Mouse (Mus musculus): ENCODE data around the gene Gm12248.

The Gm12248 gene

GRCm38 (mm10) chr11:58039027-58039426 lies 53.9 kb downstream of the Gm12248 start:
- peak in 1 of 2 experiments; percentile 11 for DNase-seq (ENCODE audit: low read depth in 2 of 2, low spot score in 2 of 2)

- DNase-seq (ENCODE audit: low read depth in 2 of 2, low spot score in 2 of 2) = no peak
These were observed 59.3 kb downstream of the Gm12248 start for GRCm38 (mm10) chr11:58033635-58034034.

GRCm38 (mm10) chr11:58031176-58031575 lies 61.8 kb downstream of the Gm12248 start:
- DNase-seq (ENCODE audit: low read depth in 2 of 2, low spot score in 2 of 2) = peak in 1 of 2 experiments; percentile 12

GRCm38 (mm10) chr11:58029869-58030268 lies 63.1 kb downstream of the Gm12248 start:
- DNase-seq (ENCODE audit: low read depth in 2 of 2, low spot score in 2 of 2) = no peak

GRCm38 (mm10) chr11:58028981-58029380 lies 64.0 kb downstream of the Gm12248 start:
- DNase-seq (ENCODE audit: low read depth in 2 of 2, low spot score in 2 of 2) = no peak

GRCm38 (mm10) chr11:58026860-58027259 lies 66.1 kb downstream of the Gm12248 start:
- no peak for DNase-seq (ENCODE audit: low read depth in 2 of 2, low spot score in 2 of 2)

GRCm38 (mm10) chr11:58026337-58026736 lies 66.6 kb downstream of the Gm12248 start:
- DNase-seq (ENCODE audit: low read depth in 2 of 2, low spot score in 2 of 2) = no peak

GRCm38 (mm10) chr11:58025881-58026280 lies 67.1 kb downstream of the Gm12248 start:
- no peak for DNase-seq (ENCODE audit: low read depth in 2 of 2, low spot score in 2 of 2)

GRCm38 (mm10) chr11:58024671-58025070 lies 68.3 kb downstream of the Gm12248 start:
- no peak for DNase-seq (ENCODE audit: low read depth in 2 of 2, low spot score in 2 of 2)

GRCm38 (mm10) chr11:58024271-58024670 lies 68.7 kb downstream of the Gm12248 start:
- DNase-seq (ENCODE audit: low read depth in 2 of 2, low spot score in 2 of 2) = no peak

- DNase-seq (ENCODE audit: low read depth in 2 of 2, low spot score in 2 of 2) = no peak
These were observed 71.3 kb downstream of the Gm12248 start for GRCm38 (mm10) chr11:58021618-58022017.

GRCm38 (mm10) chr11:58021095-58021494 lies 71.8 kb downstream of the Gm12248 start:
- no peak for DNase-seq (ENCODE audit: low read depth in 2 of 2, low spot score in 2 of 2)

- DNase-seq (ENCODE audit: low read depth in 2 of 2, low spot score in 2 of 2) = peak in 1 of 2 experiments; percentile 12
These were observed 74.2 kb downstream of the Gm12248 start for GRCm38 (mm10) chr11:58018701-58019100.

GRCm38 (mm10) chr11:58018287-58018686 lies 74.6 kb downstream of the Gm12248 start:
- no peak for DNase-seq (ENCODE audit: low read depth in 2 of 2, low spot score in 2 of 2)

- DNase-seq (ENCODE audit: low read depth in 2 of 2, low spot score in 2 of 2) = no peak
These were observed 75.5 kb downstream of the Gm12248 start for GRCm38 (mm10) chr11:58017422-58017821.

- no peak for DNase-seq (ENCODE audit: low read depth in 2 of 2, low spot score in 2 of 2)
These were observed 76.6 kb downstream of the Gm12248 start for GRCm38 (mm10) chr11:58016371-58016770.

GRCm38 (mm10) chr11:58015339-58015738 lies 77.6 kb downstream of the Gm12248 start:
- DNase-seq (ENCODE audit: low read depth in 2 of 2, low spot score in 2 of 2) = no peak

- no peak for DNase-seq (ENCODE audit: low read depth in 2 of 2, low spot score in 2 of 2)
These were observed 78.3 kb downstream of the Gm12248 start for GRCm38 (mm10) chr11:58014604-58015003.
